Mouse (Mus musculus) embryonic facial prominence, embryonic 14.5 days (tissue): ENCODE results near the gene Tead4. TPM values are rescaled to one million over a fixed set of nuclear protein-coding genes. Genes with fewer than 3 reads are reported as not detected.

ENCODE experiments used
- ATAC-seq: fragments of 200-750 bp; cut with Nextera tagmentation; 2 replicates; pipeline ENCODE4 v1.8.0; 2017; ENCODE audit warnings: low read depth, moderate number of reproducible peaks, moderate TSS enrichment
- DNase-seq: peaks from one replicate; pipeline ENCODE4 v3.0.0-alpha.2; 2015; ENCODE audit warnings: low spot score
- H3K27ac ChIP-seq: fragments of 300-500 bp; sonication (generic); replicated peaks from 2 replicates; pipeline ENCODE4 v1.5.1; 2014; ENCODE audit warnings: low read depth, mild to moderate bottlenecking, low read length, moderate library complexity
- H3K27me3 ChIP-seq: fragments of 300-500 bp; sonication (generic); replicated peaks from 2 replicates; pipeline ENCODE4 v1.6.1; 2014; ENCODE audit warnings: low read length; ENCODE audit not compliant: control insufficient read depth, insufficient read depth
- H3K36me3 ChIP-seq: fragments of 300-500 bp; sonication (generic); 2 replicates; pipeline ENCODE4 v1.6.1; 2014; ENCODE audit warnings: low read length, mixed read lengths; ENCODE audit not compliant: control insufficient read depth, insufficient read depth
- H3K4me1 ChIP-seq: fragments of 300-500 bp; sonication (generic); 2 replicates; pipeline ENCODE4 v1.6.1; 2014; ENCODE audit warnings: antibody characterized with exemption, low read length; ENCODE audit not compliant: control insufficient read depth, insufficient read depth
- H3K4me2 ChIP-seq: fragments of 300-500 bp; sonication (generic); 2 replicates; pipeline ENCODE4 v1.6.1; 2014; ENCODE audit warnings: low read depth, mild to moderate bottlenecking, low read length, moderate library complexity, mixed read lengths
- H3K4me3 ChIP-seq: fragments of 300-500 bp; sonication (generic); 2 replicates; pipeline ENCODE4 v1.5.1; 2014; ENCODE audit warnings: low read depth, mild to moderate bottlenecking, low read length
- H3K9ac ChIP-seq: fragments of 300-500 bp; sonication (generic); 2 replicates; pipeline ENCODE4 v1.6.1; 2014; ENCODE audit warnings: low read depth, mild to moderate bottlenecking, low read length, moderate library complexity, mixed read lengths
- H3K9me3 ChIP-seq: fragments of 300-500 bp; sonication (generic); 2 replicates; pipeline ENCODE4 v1.6.1; 2016; ENCODE audit warnings: low read length; ENCODE audit not compliant: control insufficient read depth
- WGBS: fragments of 180-500 bp; shearing (Covaris S2); extraction: QIAGEN DNeasy Blood & Tissue Kit; methylation state at CpG from one replicate; pipeline ENCODE4 v1.1.7; 2014; 5-methylcytosine and 5-hydroxymethylcytosine counted together
- polyA plus RNA-seq: library from polyadenylated mRNA; unstranded; fragments of >200 nt; fragmentation: Nextera tagmentation; extraction: Ambion mirVana; gene quantifications from 2 replicates; pipeline ENCODE4 v1.2.1, GENCODE M21; 2014

Gene Tead4
- polyA plus RNA-seq, 1 experiment from 2014 or later = 8.9 TPM

- Histone ChIP-seq H3K4me2 (peak overlapping the region; percentile 99; the same call in 1 of the 2 replicates), H3K27ac (no peak overlapping the region), H3K9ac (no peak overlapping the region), H3K4me3 (no peak overlapping the region), H3K36me3 (no peaks in the 10 kb centered on the region), H3K9me3 (no peaks in the 10 kb centered on the region), H3K4me1 (peaks cover 24% of the 10 kb centered on the region), H3K27me3 (peaks cover 12% of the 10 kb centered on the region)
- WGBS = 46% methylated on average over 7 of the region's 7 CpGs
- no peak for ATAC-seq
- DNase-seq = no peak
These were observed 2.4 kb downstream of the Tead4 start for GRCm38 (mm10) chr6:128298246-128298645.

DNA sequence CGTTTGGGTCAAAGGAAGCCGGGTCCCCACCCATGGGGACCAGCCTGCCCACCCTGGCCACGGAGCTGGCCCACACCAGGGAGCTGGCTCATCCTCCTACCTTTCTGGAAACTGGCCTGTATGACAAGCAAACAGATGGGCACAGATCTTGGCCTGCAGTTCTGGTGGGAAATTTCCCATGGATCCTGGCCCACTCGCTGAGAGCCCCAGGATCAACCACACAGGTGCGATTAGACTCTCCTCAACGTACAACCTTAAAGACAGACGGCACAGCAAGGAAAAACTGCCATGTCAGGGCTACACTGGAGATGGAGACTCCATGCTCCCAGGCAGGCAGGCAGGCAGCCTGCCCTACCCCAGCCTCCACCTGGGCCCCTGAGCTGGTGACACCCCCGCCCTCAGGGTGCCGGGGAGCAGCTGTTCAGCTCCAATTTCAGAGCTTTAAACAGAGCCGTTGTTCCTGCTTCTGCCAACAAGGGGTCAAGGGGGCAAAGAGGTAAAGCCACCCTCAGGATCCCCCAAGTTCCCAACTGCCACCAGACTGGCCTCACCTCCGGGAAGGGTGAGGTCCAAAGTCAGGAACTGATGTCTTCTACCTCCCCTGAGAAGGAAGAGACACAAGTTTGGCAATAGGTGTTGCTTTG lies 3.8 kb downstream of the Tead4 start:
- Histone ChIP-seq H3K4me1 (peaks cover 24% of the 10 kb centered on the region), H3K9ac (0 out of 2 replicates have a peak overlapping the region, but pooled peaks have one; percentile 10), H3K27me3 (peaks cover 9% of the 10 kb centered on the region), H3K36me3 (no peaks in the 10 kb centered on the region), H3K27ac (peak overlapping the region; percentile 69), H3K4me3 (no peak overlapping the region), H3K9me3 (no peaks in the 10 kb centered on the region), H3K4me2 (peak overlapping the region; percentile 34)
- peak; percentile 23; the same call in 1 of the 2 replicates for ATAC-seq
- peak; percentile 60 for DNase-seq
- WGBS = 23% methylated on average over 11 of the region's 11 CpGs

GRCm38 (mm10) chr6:128295876-128296749 lies 4.5 kb downstream of the Tead4 start:
- 31% methylated on average over 5 of the region's 6 CpGs for WGBS
- ATAC-seq (peak; percentile 37), DNase-seq (peak; percentile 79)
- H3K4me3 ChIP-seq = no peak overlapping the region
- peaks cover 7% of the 10 kb centered on the region; the same call in 1 of the 2 replicates for H3K27me3 ChIP-seq
- H3K36me3 ChIP-seq = no peaks in the 10 kb centered on the region
- H3K9me3 ChIP-seq = no peaks in the 10 kb centered on the region
- no peak overlapping the region for H3K9ac ChIP-seq
- H3K4me2 ChIP-seq = peak overlapping the region; percentile 34
- H3K27ac ChIP-seq = peak overlapping the region; percentile 69
- H3K4me1 ChIP-seq = peaks cover 24% of the 10 kb centered on the region

- no peak overlapping the region for H3K4me2 ChIP-seq
- ATAC-seq (no peak), DNase-seq (no peak)
- no peak overlapping the region for H3K4me3 ChIP-seq
- H3K27ac ChIP-seq = no peak overlapping the region
- no peak overlapping the region for H3K9ac ChIP-seq
- 70% methylated on average over 5 of the region's 5 CpGs for WGBS
- H3K9me3 ChIP-seq = no peaks in the 10 kb centered on the region
- H3K27me3 ChIP-seq = no peaks in the 10 kb centered on the region
- H3K36me3 ChIP-seq = no peaks in the 10 kb centered on the region
- H3K4me1 ChIP-seq = peaks cover 8% of the 10 kb centered on the region
These were observed 9.3 kb downstream of the Tead4 start for GRCm38 (mm10) chr6:128291284-128291683.

GRCm38 (mm10) chr6:128288681-128289080 lies 11.9 kb downstream of the Tead4 start:
- no peak overlapping the region for H3K9ac ChIP-seq
- ATAC-seq = no peak
- H3K4me2 ChIP-seq = no peak overlapping the region
- 88% methylated on average over 6 of the region's 6 CpGs for WGBS
- no peak for DNase-seq
- no peaks in the 10 kb centered on the region for H3K36me3 ChIP-seq
- H3K4me3 ChIP-seq = no peak overlapping the region
- no peaks in the 10 kb centered on the region for H3K27me3 ChIP-seq
- H3K9me3 ChIP-seq = no peaks in the 10 kb centered on the region
- H3K4me1 ChIP-seq = peaks cover 10% of the 10 kb centered on the region
- no peak overlapping the region for H3K27ac ChIP-seq

GRCm38 (mm10) chr6:128285792-128286430 lies 14.7 kb downstream of the Tead4 start:
- Histone ChIP-seq H3K9ac (peak overlapping the region; percentile 32; the same call in 1 of the 2 replicates), H3K9me3 (no peaks in the 10 kb centered on the region), H3K4me2 (peak overlapping the region; percentile 55), H3K4me3 (peak overlapping the region; percentile 23), H3K27ac (no peak overlapping the region), H3K27me3 (no peaks in the 10 kb centered on the region), H3K4me1 (peaks cover 10% of the 10 kb centered on the region), H3K36me3 (no peaks in the 10 kb centered on the region)
- peak; percentile 89 for DNase-seq
- peak; percentile 89 for ATAC-seq
- WGBS = 12% methylated on average over 16 of the region's 16 CpGs

- ATAC-seq (no peak), DNase-seq (no peak)
- Histone ChIP-seq H3K9ac (no peak overlapping the region), H3K36me3 (no peaks in the 10 kb centered on the region), H3K4me3 (no peak overlapping the region), H3K9me3 (no peaks in the 10 kb centered on the region), H3K4me1 (peaks cover 16% of the 10 kb centered on the region), H3K27ac (no peak overlapping the region), H3K27me3 (no peaks in the 10 kb centered on the region), H3K4me2 (no peak overlapping the region)
- 28% methylated on average over 3 of the region's 3 CpGs for WGBS
These were observed 18.5 kb downstream of the Tead4 start for GRCm38 (mm10) chr6:128282126-128282525.

GRCm38 (mm10) chr6:128280472-128281145 lies 20.0 kb downstream of the Tead4 start:
- WGBS = 58% methylated on average over 14 of the region's 14 CpGs
- ATAC-seq = no peak

More at GRCm38 (mm10) chr6:128280472-128281145, 20.0 kb downstream of the Tead4 start:
- Histone ChIP-seq H3K36me3 (no peaks in the 10 kb centered on the region), H3K27me3 (no peaks in the 10 kb centered on the region), H3K9me3 (no peaks in the 10 kb centered on the region), H3K27ac (no peak overlapping the region), H3K4me3 (no peak overlapping the region), H3K4me1 (peaks cover 7% of the 10 kb centered on the region), H3K4me2 (no peak overlapping the region), H3K9ac (no peak overlapping the region)
- no peak for DNase-seq
